Mouse (Mus musculus) hindbrain, postnatal 0 days (tissue): Measurements from ENCODE around the gene Fbxo21. TPM values are rescaled to one million over a fixed set of nuclear protein-coding genes. Genes with fewer than 3 reads are reported as not detected.

Experiments used
- ATAC-seq: fragments of 200-750 bp; cut with Nextera tagmentation; 2 replicates; pipeline ENCODE4 v1.8.0; 2017; ENCODE audit warnings: mild to moderate bottlenecking, moderate TSS enrichment, moderate library complexity
- DNase-seq: peaks from one replicate; pipeline ENCODE4 v3.0.0-alpha.2; 2015; ENCODE audit warnings: low spot score
- H3K27ac ChIP-seq: fragments of 300-500 bp; sonication (generic); 2 replicates; pipeline ENCODE4 v1.5.1; 2014; ENCODE audit warnings: mild to moderate bottlenecking
- H3K27me3 ChIP-seq: fragments of 300-500 bp; sonication (generic); 2 replicates; pipeline ENCODE4 v1.6.1; 2014; ENCODE audit warnings: low read length, mixed read lengths; ENCODE audit not compliant: insufficient read depth
- H3K36me3 ChIP-seq: fragments of 300-500 bp; sonication (generic); 2 replicates; pipeline ENCODE4 v1.6.1; 2014; ENCODE audit warnings: low read length, mixed read lengths; ENCODE audit not compliant: insufficient read depth
- H3K4me1 ChIP-seq: fragments of 300-500 bp; sonication (generic); 2 replicates; pipeline ENCODE4 v1.6.1; 2014; ENCODE audit warnings: antibody characterized with exemption, low read length, mixed read lengths; ENCODE audit not compliant: insufficient read depth
- H3K4me2 ChIP-seq: fragments of 300-500 bp; sonication (generic); 2 replicates; pipeline ENCODE4 v1.6.1; 2014; ENCODE audit warnings: low read depth, mild to moderate bottlenecking, low read length, moderate library complexity, mixed read lengths
- H3K4me3 ChIP-seq: fragments of 300-500 bp; sonication (generic); 2 replicates; pipeline ENCODE4 v1.5.1; 2014; ENCODE audit warnings: low read length
- H3K9ac ChIP-seq: fragments of 300-500 bp; sonication (generic); replicated peaks from 2 replicates; pipeline ENCODE4 v1.6.1; 2014; ENCODE audit warnings: mild to moderate bottlenecking, low read length, moderate library complexity, mixed read lengths
- H3K9me3 ChIP-seq: fragments of 300-500 bp; sonication (generic); 2 replicates; pipeline ENCODE4 v1.6.1; 2016; ENCODE audit warnings: low read length, mixed read lengths
- CTCF ChIP-seq: IDR thresholded peaks from 2 replicates; pipeline ENCODE4 v1.5.1; 2016; ENCODE audit warnings: antibody characterized with exemption, control low read depth, low read depth
- WGBS: fragments of 180-500 bp; shearing (Covaris S2); extraction: QIAGEN DNeasy Blood & Tissue Kit; methylation state at CpG from one replicate; pipeline ENCODE4 v1.1.7; 2014; 5-methylcytosine and 5-hydroxymethylcytosine counted together
- polyA plus RNA-seq: library from polyadenylated mRNA; unstranded; fragments of >200 nt; fragmentation: Nextera tagmentation; extraction: Ambion mirVana; gene quantifications from 2 replicates; pipeline ENCODE4 v1.2.1, GENCODE M21; 2015
- total RNA-seq: library from RNA; depleted of rRNA; stranded (reverse); fragments of >200 nt; gene quantifications from 2 replicates; pipeline ENCODE4 v1.2.3, GENCODE M21; 2014

Fbxo21 gene
- total and polyA plus RNA-seq, 2 experiments from 2014 or later, result 134 to 198 TPM

DNA sequence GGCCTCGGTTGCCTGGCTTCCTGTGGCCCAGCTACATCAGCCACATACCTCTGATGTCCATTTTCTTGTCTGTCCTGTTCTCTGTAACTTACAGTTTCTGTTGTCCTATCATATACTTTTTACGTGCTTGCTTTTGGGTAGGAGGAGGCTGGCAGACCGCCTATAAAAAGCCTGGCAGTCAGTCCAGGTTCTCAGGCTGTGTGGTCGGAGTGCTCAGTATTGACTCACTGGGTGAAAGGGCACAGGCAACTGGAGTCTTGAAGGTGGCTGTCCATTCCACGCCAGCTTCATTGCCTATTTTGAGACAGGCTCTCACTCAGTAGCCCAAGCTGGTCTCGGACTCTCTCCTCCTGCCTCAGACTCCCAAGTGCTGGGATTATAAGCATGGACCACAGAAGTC lies 13.2 kb downstream of the Fbxo21 start:
- no peaks in the 10 kb centered on the region for H3K4me1 ChIP-seq
- H3K27me3 ChIP-seq, result no peaks in the 10 kb centered on the region
- H3K36me3 ChIP-seq, result peaks cover 77% of the 10 kb centered on the region
- WGBS, result 73% methylated on average over 6 of the region's 6 CpGs
- no peak overlapping the region for H3K9ac ChIP-seq
- no peak overlapping the region for H3K4me2 ChIP-seq
- no peak overlapping the region for H3K27ac ChIP-seq
- ATAC-seq (no peak), DNase-seq (no peak)
- no peak overlapping the region for H3K4me3 ChIP-seq
- no peak for TF ChIP-seq CTCF
- H3K9me3 ChIP-seq, result no peaks in the 10 kb centered on the region

DNA sequence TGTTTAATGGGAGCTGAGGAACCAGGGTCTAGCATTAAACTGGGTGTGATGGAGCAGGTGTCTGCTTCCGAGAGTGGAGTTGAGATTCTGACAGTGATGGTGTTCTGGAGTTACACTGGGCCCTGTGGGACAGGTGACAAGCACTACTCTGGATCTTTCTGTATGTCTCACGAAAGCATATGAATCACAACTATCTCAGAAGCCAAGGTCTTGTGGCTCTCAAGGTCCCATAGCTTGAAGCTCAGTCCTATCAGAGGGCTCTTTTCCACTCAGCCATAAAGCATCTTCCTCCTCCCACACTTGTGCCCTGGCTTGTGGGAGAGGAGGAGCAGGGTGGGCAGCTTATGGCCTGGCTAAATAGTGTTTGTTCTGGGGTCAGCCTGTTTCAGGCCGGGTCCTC lies 14.4 kb downstream of the Fbxo21 start:
- Histone ChIP-seq H3K9ac (no peak overlapping the region), H3K4me2 (no peak overlapping the region), H3K9me3 (no peaks in the 10 kb centered on the region), H3K36me3 (peaks cover 86% of the 10 kb centered on the region), H3K27ac (no peak overlapping the region), H3K4me1 (no peaks in the 10 kb centered on the region), H3K27me3 (no peaks in the 10 kb centered on the region), H3K4me3 (no peak overlapping the region)
- ATAC-seq (no peak), DNase-seq (no peak)
- 93% methylated on average over 3 of the region's 3 CpGs for whole genome bisulfite sequencing
- TF ChIP-seq CTCF, result no peak

GRCm38 (mm10) chr5:117993550-117993949 lies 17.0 kb downstream of the Fbxo21 start:
- peaks cover 80% of the 10 kb centered on the region for H3K36me3 ChIP-seq
- DNase-seq (no peak), ATAC-seq (no peak)
- no peak overlapping the region for H3K4me3 ChIP-seq
- no peaks in the 10 kb centered on the region for H3K4me1 ChIP-seq
- no peaks in the 10 kb centered on the region for H3K9me3 ChIP-seq
- no peaks in the 10 kb centered on the region for H3K27me3 ChIP-seq
- WGBS, result 79% methylated on average over 6 of the region's 6 CpGs
- no peak overlapping the region for H3K4me2 ChIP-seq
- H3K9ac ChIP-seq, result no peak overlapping the region
- no peak overlapping the region for H3K27ac ChIP-seq
- TF ChIP-seq CTCF, result no peak

GRCm38 (mm10) chr5:117995372-117995901 lies 18.9 kb downstream of the Fbxo21 start:
- H3K9ac ChIP-seq, result no peak overlapping the region
- H3K27me3 ChIP-seq, result no peaks in the 10 kb centered on the region
- ATAC-seq (no peak), DNase-seq (no peak)
- no peaks in the 10 kb centered on the region for H3K4me1 ChIP-seq
- H3K27ac ChIP-seq, result no peak overlapping the region
- no peak overlapping the region for H3K4me2 ChIP-seq
- 82% methylated on average over 8 of the region's 8 CpGs for WGBS
- H3K4me3 ChIP-seq, result no peak overlapping the region
- no peak for TF ChIP-seq CTCF
- H3K9me3 ChIP-seq, result no peaks in the 10 kb centered on the region
- H3K36me3 ChIP-seq, result peaks cover 83% of the 10 kb centered on the region

- peaks cover 83% of the 10 kb centered on the region for H3K36me3 ChIP-seq
- DNase-seq (no peak), ATAC-seq (no peak)
- no peaks in the 10 kb centered on the region for H3K27me3 ChIP-seq
- H3K27ac ChIP-seq, result no peak overlapping the region
- no peak overlapping the region for H3K9ac ChIP-seq
- no peaks in the 10 kb centered on the region for H3K4me1 ChIP-seq
- no peak for TF ChIP-seq CTCF
- no peaks in the 10 kb centered on the region for H3K9me3 ChIP-seq
- 82% methylated on average over 6 of the region's 6 CpGs for WGBS
- H3K4me3 ChIP-seq, result no peak overlapping the region
- no peak overlapping the region for H3K4me2 ChIP-seq
These were observed 19.4 kb downstream of the Fbxo21 start for GRCm38 (mm10) chr5:117995911-117996310.

DNA sequence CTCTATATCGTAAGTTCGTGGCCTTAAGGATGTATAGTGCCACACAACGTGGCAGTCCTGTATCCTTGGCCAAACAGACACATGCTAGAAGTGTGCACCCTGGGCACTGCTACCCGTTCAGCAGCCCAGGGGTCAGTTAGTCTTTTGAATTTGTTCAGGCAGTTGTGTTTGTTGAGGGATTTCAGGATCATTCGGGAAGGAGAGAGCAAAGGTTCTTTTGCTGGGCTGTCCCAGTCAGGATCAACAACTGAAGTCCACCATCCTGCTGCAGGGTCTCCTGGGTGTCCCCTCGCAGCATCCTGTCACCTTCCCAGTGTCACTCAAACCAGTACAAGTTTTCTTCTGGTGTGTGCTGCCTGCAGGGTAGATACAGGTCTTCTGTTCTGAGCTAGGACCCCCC lies 20.1 kb downstream of the Fbxo21 start:
- TF ChIP-seq CTCF, result no peak
- Histone ChIP-seq H3K4me1 (no peaks in the 10 kb centered on the region), H3K4me2 (no peak overlapping the region), H3K4me3 (no peak overlapping the region), H3K27ac (no peak overlapping the region), H3K9me3 (no peaks in the 10 kb centered on the region), H3K27me3 (no peaks in the 10 kb centered on the region), H3K36me3 (peaks cover 83% of the 10 kb centered on the region), H3K9ac (no peak overlapping the region)
- 86% methylated on average over 6 of the region's 6 CpGs for WGBS
- ATAC-seq, result no peak
- no peak for DNase-seq

GRCm38 (mm10) chr5:117997434-117997970 lies 21.0 kb downstream of the Fbxo21 start:
- Histone ChIP-seq H3K4me2 (no peak overlapping the region), H3K9me3 (no peaks in the 10 kb centered on the region), H3K4me1 (no peaks in the 10 kb centered on the region), H3K27me3 (no peaks in the 10 kb centered on the region), H3K4me3 (no peak overlapping the region), H3K27ac (no peak overlapping the region), H3K36me3 (peaks cover 84% of the 10 kb centered on the region), H3K9ac (no peak overlapping the region)
- ATAC-seq (no peak), DNase-seq (no peak)
- WGBS, result 56% methylated on average over 10 of the region's 10 CpGs
- no peak for TF ChIP-seq CTCF
